Mouse (Mus musculus): Measurements from ENCODE around the gene Tmem132a. TPM values are rescaled to one million over a fixed set of nuclear protein-coding genes. Genes with fewer than 3 reads are reported as not detected.

Tmem132a gene
- polyA plus RNA-seq, 1 experiment from 2014 or later: 106 TPM

DNA sequence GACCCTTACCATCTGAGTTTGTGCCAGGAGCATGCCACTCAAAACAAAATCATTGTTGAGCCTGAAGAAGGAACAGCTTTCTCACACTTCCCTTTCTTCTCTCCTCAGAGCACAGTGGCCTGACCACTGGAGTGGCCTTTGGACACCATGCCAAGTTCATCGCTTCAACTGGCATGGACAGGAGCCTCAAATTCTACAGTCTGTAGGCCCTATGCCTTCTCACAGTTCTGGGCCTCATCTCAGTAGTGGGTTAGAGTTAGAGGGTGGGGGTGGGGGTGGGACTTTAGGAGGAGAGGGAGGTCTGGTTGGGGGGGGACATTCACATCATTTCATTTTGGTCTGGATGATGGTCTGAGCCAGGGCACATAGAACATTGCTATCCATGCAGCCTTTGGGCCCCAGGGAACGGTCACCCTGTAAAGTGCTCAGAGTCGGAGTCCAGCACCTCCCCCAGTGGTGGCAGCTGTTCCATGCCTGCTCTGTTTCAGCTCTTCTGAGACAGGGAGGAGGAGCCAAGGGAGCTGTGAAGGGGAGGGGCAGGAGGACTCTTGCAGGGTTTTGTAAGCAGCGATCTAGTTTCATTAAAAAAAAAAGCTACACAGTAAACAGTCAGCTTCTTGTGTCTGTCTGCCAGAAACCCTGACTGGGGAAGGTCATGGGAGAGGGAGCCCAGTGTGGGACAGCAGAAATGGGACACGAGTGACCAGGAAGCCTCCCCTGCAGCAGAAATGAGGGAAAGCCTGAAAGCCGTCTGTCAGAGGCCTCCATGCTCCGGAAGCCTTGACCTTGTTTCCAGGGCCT, 35.4 kb upstream of the Tmem132a start:
- Histone ChIP-seq H3K9me3 (replicated peaks; ENCODE audit: control insufficient read depth, low read length) (no peaks in the 10 kb centered on the region), H3K4me1 (ENCODE audit: control insufficient read depth, insufficient read depth, low read length) (no peaks in the 10 kb centered on the region), H3K27ac (ENCODE audit: low read depth, low read length) (no peak overlapping the region), H3K27me3 (replicated peaks; ENCODE audit: control insufficient read depth, insufficient read depth, low read length) (no peaks in the 10 kb centered on the region), H3K4me2 (ENCODE audit: low read length) (no peak overlapping the region), H3K4me3 (ENCODE audit: low read depth, low read length) (no peak overlapping the region), H3K36me3 (ENCODE audit: control insufficient read depth, insufficient read depth, low read length) (peaks cover 78% of the 10 kb centered on the region), H3K9ac (ENCODE audit: low read length) (no peak overlapping the region)
- DNase-seq (ENCODE audit: low spot score): no peak
- peak; percentile 30; the same call in 1 of the 2 replicates for ATAC-seq
- 66% methylated on average over 7 of the region's 7 CpGs for WGBS

DNA sequence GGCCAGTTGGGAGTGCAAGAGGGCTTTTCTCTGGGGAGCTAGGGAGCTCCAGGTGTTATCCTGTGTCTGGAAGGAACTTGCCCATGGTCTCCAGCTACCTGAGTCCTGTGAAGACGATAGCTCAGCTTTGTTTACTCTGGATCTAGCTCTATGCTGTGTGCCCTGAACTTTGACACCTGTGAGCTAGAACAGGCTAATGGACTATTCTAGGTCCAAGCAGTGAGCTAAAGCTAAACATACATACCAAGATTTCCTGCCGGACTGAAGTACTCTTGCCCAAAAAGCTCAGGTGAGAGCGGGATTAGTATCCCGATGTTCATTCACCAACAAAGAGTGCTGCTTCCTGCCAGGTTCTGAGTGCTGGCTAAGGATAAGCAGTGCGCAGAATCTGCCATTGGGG, 34.8 kb upstream of the Tmem132a start:
- DNase-seq (ENCODE audit: low spot score): no peak
- ATAC-seq: no peak
- 98% methylated on average over 5 of the region's 5 CpGs for WGBS
- Histone ChIP-seq H3K4me1 (ENCODE audit: control insufficient read depth, insufficient read depth, low read length) (no peaks in the 10 kb centered on the region), H3K4me3 (ENCODE audit: low read depth, low read length) (no peak overlapping the region), H3K27ac (ENCODE audit: low read depth, low read length) (no peak overlapping the region), H3K9ac (ENCODE audit: low read length) (no peak overlapping the region), H3K36me3 (ENCODE audit: control insufficient read depth, insufficient read depth, low read length) (peaks cover 84% of the 10 kb centered on the region), H3K27me3 (replicated peaks; ENCODE audit: control insufficient read depth, insufficient read depth, low read length) (no peaks in the 10 kb centered on the region), H3K9me3 (replicated peaks; ENCODE audit: control insufficient read depth, low read length) (no peaks in the 10 kb centered on the region), H3K4me2 (ENCODE audit: low read length) (no peak overlapping the region)

DNA sequence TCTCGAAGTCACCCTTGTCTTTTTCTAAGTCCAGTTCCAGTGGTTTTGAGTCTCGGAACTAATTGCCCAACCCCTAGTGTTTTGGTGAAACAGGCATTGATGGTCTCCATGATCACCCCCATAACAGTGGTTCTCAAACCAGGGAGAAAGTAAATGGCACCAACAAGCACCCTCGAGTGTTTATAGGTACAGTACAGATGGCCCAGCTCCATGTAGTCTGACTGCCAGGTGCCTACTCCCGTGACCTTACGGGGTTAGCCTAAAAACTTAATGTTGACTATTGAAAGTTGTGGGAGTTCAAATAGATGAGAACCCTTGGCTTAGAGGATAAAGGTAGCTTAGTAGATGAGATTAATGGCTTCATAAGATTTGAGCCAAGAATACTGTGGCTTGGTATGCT, 31.3 kb upstream of the Tmem132a start:
- ATAC-seq (no peak), DNase-seq (ENCODE audit: low spot score) (no peak)
- Histone ChIP-seq H3K4me3 (ENCODE audit: low read depth, low read length) (no peak overlapping the region), H3K4me2 (ENCODE audit: low read length) (no peak overlapping the region), H3K36me3 (ENCODE audit: control insufficient read depth, insufficient read depth, low read length) (peaks cover 82% of the 10 kb centered on the region), H3K27ac (ENCODE audit: low read depth, low read length) (no peak overlapping the region), H3K4me1 (ENCODE audit: control insufficient read depth, insufficient read depth, low read length) (peaks cover 10% of the 10 kb centered on the region), H3K27me3 (replicated peaks; ENCODE audit: control insufficient read depth, insufficient read depth, low read length) (no peaks in the 10 kb centered on the region), H3K9me3 (replicated peaks; ENCODE audit: control insufficient read depth, low read length) (no peaks in the 10 kb centered on the region), H3K9ac (ENCODE audit: low read length) (no peak overlapping the region)
- 94% methylated on average over 5 of the region's 5 CpGs for WGBS

DNA sequence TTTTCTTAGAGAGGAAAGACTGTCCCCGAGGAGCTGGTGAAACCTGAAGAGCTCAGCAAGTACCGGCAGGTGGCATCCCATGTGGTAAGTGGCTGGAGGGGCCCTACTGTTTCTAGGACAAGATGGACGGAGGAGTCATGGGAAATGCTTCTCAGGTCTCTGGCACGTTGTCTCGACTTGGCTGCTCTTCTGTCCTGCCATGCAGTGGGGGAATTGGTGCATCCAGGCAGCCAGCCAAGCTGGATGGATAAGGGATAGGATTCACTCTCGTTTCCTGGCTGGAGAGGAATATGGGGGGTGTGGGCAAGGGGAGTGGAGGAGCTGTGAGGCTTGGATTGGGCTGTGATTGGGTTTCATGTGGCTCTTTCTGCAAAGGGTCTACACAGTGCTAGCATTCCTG, 30.6 kb upstream of the Tmem132a start:
- 82% methylated on average over 6 of the region's 6 CpGs for WGBS
- Histone ChIP-seq H3K36me3 (ENCODE audit: control insufficient read depth, insufficient read depth, low read length) (peaks cover 75% of the 10 kb centered on the region), H3K27me3 (replicated peaks; ENCODE audit: control insufficient read depth, insufficient read depth, low read length) (no peaks in the 10 kb centered on the region), H3K4me1 (ENCODE audit: control insufficient read depth, insufficient read depth, low read length) (peaks cover 11% of the 10 kb centered on the region), H3K9me3 (replicated peaks; ENCODE audit: control insufficient read depth, low read length) (no peaks in the 10 kb centered on the region), H3K4me3 (ENCODE audit: low read depth, low read length) (no peak overlapping the region), H3K4me2 (ENCODE audit: low read length) (no peak overlapping the region), H3K27ac (ENCODE audit: low read depth, low read length) (no peak overlapping the region), H3K9ac (ENCODE audit: low read length) (no peak overlapping the region)
- no peak for ATAC-seq
- DNase-seq (ENCODE audit: low spot score): no peak

DNA sequence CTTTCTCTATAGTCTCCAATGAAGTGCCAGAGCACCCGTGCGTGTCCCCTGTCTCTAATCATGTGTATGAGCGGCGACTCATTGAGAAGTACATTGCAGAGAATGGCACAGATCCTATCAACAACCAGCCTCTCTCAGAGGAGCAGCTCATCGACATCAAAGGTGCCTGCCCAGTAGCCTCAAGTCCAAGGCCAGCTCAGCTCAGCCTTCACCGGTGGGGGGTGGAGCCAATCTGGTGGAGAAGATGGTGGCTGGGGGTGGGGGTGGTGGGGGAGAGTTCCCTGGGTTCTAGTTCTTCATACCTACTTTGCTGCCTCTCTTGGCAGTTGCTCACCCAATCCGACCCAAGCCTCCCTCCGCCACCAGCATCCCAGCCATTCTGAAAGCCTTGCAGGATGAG, 27.8 kb upstream of the Tmem132a start:
- H3K4me1 ChIP-seq (ENCODE audit: control insufficient read depth, insufficient read depth, low read length): peaks cover 11% of the 10 kb centered on the region
- H3K9me3 ChIP-seq (replicated peaks; ENCODE audit: control insufficient read depth, low read length): no peaks in the 10 kb centered on the region
- no peaks in the 10 kb centered on the region for H3K27me3 ChIP-seq (replicated peaks; ENCODE audit: control insufficient read depth, insufficient read depth, low read length)
- DNase-seq (ENCODE audit: low spot score) (no peak), ATAC-seq (no peak)
- H3K27ac ChIP-seq (ENCODE audit: low read depth, low read length): no peak overlapping the region
- no peak overlapping the region for H3K4me3 ChIP-seq (ENCODE audit: low read depth, low read length)
- H3K4me2 ChIP-seq (ENCODE audit: low read length): no peak overlapping the region
- 85% methylated on average over 8 of the region's 8 CpGs for WGBS
- H3K9ac ChIP-seq (ENCODE audit: low read length): no peak overlapping the region
- H3K36me3 ChIP-seq (ENCODE audit: control insufficient read depth, insufficient read depth, low read length): peaks cover 46% of the 10 kb centered on the region

DNA sequence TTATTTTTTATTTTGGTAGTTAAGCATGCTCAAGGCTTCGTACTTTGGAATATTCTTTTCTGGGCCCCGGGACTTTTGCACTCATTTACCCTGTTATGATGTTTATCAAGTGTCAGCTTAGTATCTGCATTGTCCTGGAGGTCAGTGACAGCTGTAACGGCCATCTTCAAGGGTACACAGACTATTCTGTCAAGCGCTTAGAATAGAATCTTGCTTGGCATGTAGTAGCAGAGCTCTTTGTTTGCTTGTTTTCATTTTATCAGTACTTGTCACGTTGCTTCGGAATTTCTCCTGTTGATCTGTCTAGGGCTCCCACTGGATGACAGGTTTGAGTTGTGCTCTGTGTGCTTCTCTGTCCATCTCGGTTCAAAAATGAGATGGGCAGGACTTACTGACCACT, 27.1 kb upstream of the Tmem132a start:
- WGBS: 88% methylated on average over 7 of the region's 7 CpGs
- Histone ChIP-seq H3K27me3 (replicated peaks; ENCODE audit: control insufficient read depth, insufficient read depth, low read length) (no peaks in the 10 kb centered on the region), H3K27ac (ENCODE audit: low read depth, low read length) (no peak overlapping the region), H3K4me1 (ENCODE audit: control insufficient read depth, insufficient read depth, low read length) (peaks cover 11% of the 10 kb centered on the region), H3K4me2 (ENCODE audit: low read length) (peak overlapping the region; percentile 64), H3K36me3 (ENCODE audit: control insufficient read depth, insufficient read depth, low read length) (peaks cover 40% of the 10 kb centered on the region), H3K4me3 (ENCODE audit: low read depth, low read length) (peak overlapping the region; percentile 89), H3K9me3 (replicated peaks; ENCODE audit: control insufficient read depth, low read length) (no peaks in the 10 kb centered on the region), H3K9ac (ENCODE audit: low read length) (peak overlapping the region; percentile 87)
- DNase-seq (ENCODE audit: low spot score): no peak
- no peak for ATAC-seq

DNA sequence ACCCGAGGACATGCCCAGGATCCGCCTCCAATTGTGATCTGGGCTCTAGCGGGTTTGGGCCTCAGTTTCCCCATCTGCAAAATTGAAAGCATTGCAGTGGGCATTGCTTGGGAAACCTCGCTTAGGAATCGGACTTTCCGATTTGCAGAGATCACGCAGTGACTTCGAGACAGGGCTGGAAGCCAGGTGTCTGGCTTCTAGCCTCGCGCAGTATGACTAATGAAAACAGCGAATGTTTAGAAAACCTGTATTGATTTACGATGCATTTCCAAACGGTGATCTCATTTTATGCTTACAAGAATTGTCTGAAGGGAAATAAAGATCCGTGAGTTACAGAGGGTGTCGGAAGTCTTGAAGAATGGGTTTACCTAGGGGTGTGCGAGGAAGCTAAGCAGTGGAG, 26.0 kb upstream of the Tmem132a start:
- DNase-seq (ENCODE audit: low spot score) (no peak), ATAC-seq (peak; percentile 8; the same call in 1 of the 2 replicates)
- H3K4me1 ChIP-seq (ENCODE audit: control insufficient read depth, insufficient read depth, low read length): peaks cover 11% of the 10 kb centered on the region
- H3K4me2 ChIP-seq (ENCODE audit: low read length): peak overlapping the region; percentile 64
- H3K4me3 ChIP-seq (ENCODE audit: low read depth, low read length): peak overlapping the region; percentile 89
- H3K9me3 ChIP-seq (replicated peaks; ENCODE audit: control insufficient read depth, low read length): no peaks in the 10 kb centered on the region
- H3K9ac ChIP-seq (ENCODE audit: low read length): peak overlapping the region; percentile 87
- H3K27ac ChIP-seq (ENCODE audit: low read depth, low read length): peak overlapping the region; percentile 89
- WGBS: 1% methylated on average over 16 of the region's 16 CpGs
- peaks cover 29% of the 10 kb centered on the region for H3K36me3 ChIP-seq (ENCODE audit: control insufficient read depth, insufficient read depth, low read length)
- H3K27me3 ChIP-seq (replicated peaks; ENCODE audit: control insufficient read depth, insufficient read depth, low read length): no peaks in the 10 kb centered on the region

DNA sequence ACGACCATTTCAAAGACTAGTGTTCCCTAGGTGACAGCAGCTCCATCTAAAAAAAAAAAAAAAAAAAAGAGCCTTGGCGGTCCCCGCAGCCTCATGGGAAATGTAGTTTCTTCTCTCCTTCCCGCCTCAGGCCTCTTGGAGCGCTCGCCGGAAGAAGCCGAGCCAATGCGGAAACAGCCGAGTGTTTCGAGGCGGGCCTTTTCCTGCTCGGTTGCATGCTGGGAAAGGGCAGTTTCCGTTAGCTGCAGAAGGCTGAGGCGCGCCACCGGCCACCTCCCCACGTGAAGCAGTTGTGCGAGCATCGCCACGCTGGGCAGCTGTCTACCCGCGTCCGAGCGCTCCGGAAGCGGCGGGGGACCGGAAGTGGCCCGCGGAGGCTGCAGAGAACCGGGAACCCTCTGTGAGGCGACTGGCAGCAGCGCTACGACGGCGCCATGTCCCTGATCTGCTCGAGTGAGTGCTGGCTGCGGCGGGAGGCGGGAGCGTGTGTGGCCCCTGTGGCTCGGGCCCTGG, 25.3 kb upstream of the Tmem132a start, which contains the start of gene Prpf19:
Gene Prpf19 (plus strand): TSS at position 216 of the 513 bp plus-strand sequence.
- H3K4me1 ChIP-seq (ENCODE audit: control insufficient read depth, insufficient read depth, low read length): peaks cover 11% of the 10 kb centered on the region
- ATAC-seq (peak; percentile 97), DNase-seq (ENCODE audit: low spot score) (peak; percentile 99)
- H3K27me3 ChIP-seq (replicated peaks; ENCODE audit: control insufficient read depth, insufficient read depth, low read length): no peaks in the 10 kb centered on the region
- no peaks in the 10 kb centered on the region for H3K9me3 ChIP-seq (replicated peaks; ENCODE audit: control insufficient read depth, low read length)
- peak within 1 kb of the TSS; percentile 89 for H3K27ac ChIP-seq (ENCODE audit: low read depth, low read length)
- H3K9ac ChIP-seq (ENCODE audit: low read length): peak within 1 kb of the TSS; percentile 87
- H3K4me3 ChIP-seq (ENCODE audit: low read depth, low read length): peak within 1 kb of the TSS; percentile 89
- peak within 1 kb of the TSS; percentile 64 for H3K4me2 ChIP-seq (ENCODE audit: low read length)
- H3K36me3 ChIP-seq (ENCODE audit: control insufficient read depth, insufficient read depth, low read length): peaks cover 22% of the 10 kb centered on the region
- under 1% methylated on average over 43 of the region's 43 CpGs for WGBS

DNA sequence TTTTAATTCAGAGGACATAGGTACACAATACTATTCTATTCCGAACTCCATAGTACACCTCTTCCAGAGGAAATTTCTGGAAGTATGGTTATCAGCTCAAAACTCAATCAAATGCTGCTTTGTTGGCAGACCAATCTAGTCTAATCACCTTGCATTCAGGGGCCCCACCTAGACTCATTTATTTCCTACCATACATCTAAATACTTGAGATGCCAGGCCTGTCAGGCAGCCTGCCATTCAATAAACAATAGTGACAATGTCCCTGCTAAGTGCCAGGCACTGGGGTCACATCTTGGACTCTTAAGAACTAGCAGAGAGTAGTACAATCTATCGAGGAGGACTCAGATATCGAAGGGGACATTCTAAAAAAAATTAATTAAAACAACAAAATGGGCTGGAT, 22.5 kb upstream of the Tmem132a start:
- no peaks in the 10 kb centered on the region for H3K27me3 ChIP-seq (replicated peaks; ENCODE audit: control insufficient read depth, insufficient read depth, low read length)
- H3K4me3 ChIP-seq (ENCODE audit: low read depth, low read length): no peak overlapping the region
- H3K4me1 ChIP-seq (ENCODE audit: control insufficient read depth, insufficient read depth, low read length): peaks cover 11% of the 10 kb centered on the region
- 87% methylated on average over 3 of the region's 3 CpGs for WGBS
- DNase-seq (ENCODE audit: low spot score) (no peak), ATAC-seq (no peak)
- H3K4me2 ChIP-seq (ENCODE audit: low read length): no peak overlapping the region
- H3K9ac ChIP-seq (ENCODE audit: low read length): no peak overlapping the region
- no peaks in the 10 kb centered on the region for H3K36me3 ChIP-seq (ENCODE audit: control insufficient read depth, insufficient read depth, low read length)
- no peaks in the 10 kb centered on the region for H3K9me3 ChIP-seq (replicated peaks; ENCODE audit: control insufficient read depth, low read length)
- no peak overlapping the region for H3K27ac ChIP-seq (ENCODE audit: low read depth, low read length)
